Mouse (Mus musculus) left cerebral cortex, adult 2 months (tissue): ENCODE data around the gene Pip5kl1. TPM values are rescaled to one million over a fixed set of nuclear protein-coding genes. Genes with fewer than 3 reads are reported as not detected.

Source experiments
- DNase-seq, 2 experiments: peaks; one replicate each; pipeline ENCODE4 v3.0.0; 2021 to 2022; ENCODE audit warnings: low spot score in 2 of 2, mixed read lengths in 1 of 2; ENCODE audit errors: extremely low spot score in 1 of 2
- H3K27ac ChIP-seq: fragments of 200-600 bp; 2 replicates; pipeline ENCODE4 v1.8.1; 2022
- H3K4me3 ChIP-seq: fragments of 200-600 bp; 2 replicates; pipeline ENCODE4 v1.8.1; 2022
- CTCF ChIP-seq: fragments of 200-600 bp; IDR thresholded peaks from 2 replicates; pipeline ENCODE4 v1.8.1; 2022; ENCODE audit warnings: antibody characterized with exemption, mild to moderate bottlenecking, moderate library complexity
- intact Hi-C: fragments of 180-260 bp; cut with DNase I; formaldehyde crosslinking; loops from one replicate; pipeline ENCODE4 v1.15.1; 2025
- total RNA-seq, 2 experiments: library from RNA; stranded (reverse); gene quantifications; 2 replicates each; pipeline ENCODE4 v1.2.3; 2021

Pip5kl1 gene
- total RNA-seq, 2 experiments from 2014 or later: 10.1 to 14.1 TPM

DNA sequence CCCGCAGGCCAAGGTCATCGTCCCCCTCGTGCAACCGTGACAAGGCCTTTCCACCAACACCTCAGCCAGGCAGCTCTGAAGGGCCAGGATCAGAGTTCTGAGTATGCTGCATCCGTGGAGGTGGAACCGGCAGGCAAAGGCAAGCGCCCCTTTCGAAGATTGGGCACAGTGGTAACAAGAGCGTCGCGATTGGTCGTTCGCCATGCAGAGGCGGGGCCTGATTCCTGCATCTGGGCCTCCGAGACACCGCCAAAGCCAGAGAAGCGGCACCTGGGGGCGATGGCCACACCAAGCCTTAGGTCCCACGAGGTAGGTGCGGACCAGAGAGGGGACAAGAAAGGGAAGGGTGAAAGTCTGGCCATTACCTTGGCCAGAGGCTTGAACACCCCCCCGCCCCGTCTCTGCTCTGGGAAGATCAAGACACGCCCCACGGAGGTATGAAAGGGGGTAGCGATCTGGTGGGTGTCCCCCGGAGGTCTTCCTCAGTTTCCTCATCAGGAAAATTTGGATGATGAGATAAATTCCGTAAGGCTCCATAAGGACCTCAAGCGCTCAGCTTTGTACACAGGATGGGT lies 1.1 kb downstream of the Pip5kl1 start, which contains the start of gene 9430097D07Rik:
Gene 9430097D07Rik, minus strand, starts transcription at position 99 of the 575 bp plus-strand sequence.
- intact Hi-C loops: loop anchor here (5.0 kb wide), 1 partner anchor 37 kb away; no protein-coding TSS in a partner anchor
- peak within 1 kb of the TSS; percentile 80 for H3K27ac ChIP-seq
- no peak for TF ChIP-seq CTCF
- H3K4me3 ChIP-seq: peak within 1 kb of the TSS; percentile 50
- DNase-seq: peak; percentile 65 to 71

- TF ChIP-seq CTCF: no peak
- DNase-seq: no peak
- Histone ChIP-seq H3K27ac (no peak overlapping the region; the same call in 1 of the 2 replicates), H3K4me3 (no peak overlapping the region)
- intact Hi-C loops: loop anchor here (5.0 kb wide), 1 partner anchor 36 kb away; no protein-coding TSS in a partner anchor
Measured at GRCm38 (mm10) chr2:32576532-32576931, 1.9 kb downstream of the Pip5kl1 start.

GRCm38 (mm10) chr2:32578146-32579046 lies 3.8 kb downstream of the Pip5kl1 start:
- TF ChIP-seq CTCF: no peak
- no peak overlapping the region for H3K4me3 ChIP-seq
- H3K27ac ChIP-seq: no peak overlapping the region
- intact Hi-C loops: loop anchor here (5.0 kb wide), 1 partner anchor 34 kb away; no protein-coding TSS in a partner anchor
- DNase-seq: peak in 1 of 2 experiments; percentile 51

DNA sequence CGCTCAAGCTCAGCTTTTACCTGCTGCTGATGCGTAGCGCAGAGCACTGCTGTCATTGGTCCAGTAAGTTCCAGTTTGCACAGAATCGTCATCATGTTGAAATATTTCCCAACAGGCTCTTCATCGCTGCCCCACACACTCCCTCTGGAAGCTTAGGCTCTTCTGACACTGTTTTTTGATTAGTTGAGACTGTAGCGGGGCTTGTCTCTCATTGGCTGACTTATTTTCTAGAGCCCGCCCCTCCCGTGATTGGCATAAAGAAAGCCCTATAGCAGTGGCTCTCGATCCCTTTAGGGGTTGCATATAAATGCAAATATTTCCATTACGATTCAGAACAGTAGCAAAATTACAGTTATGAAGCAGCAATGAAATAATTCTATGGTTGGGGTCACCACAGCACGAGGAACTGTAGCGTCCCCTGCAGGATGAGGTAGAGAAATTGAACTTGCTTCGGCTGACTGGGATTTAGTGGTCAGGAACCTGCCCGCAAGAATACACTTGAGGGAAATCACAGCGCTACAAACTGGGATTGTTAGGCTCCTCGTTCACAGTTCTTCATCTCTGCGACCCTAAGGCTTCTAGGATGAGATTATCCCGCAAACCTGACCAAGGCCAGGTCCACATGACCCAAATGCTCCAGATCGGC lies 7.0 kb downstream of the Pip5kl1 start:
- peak; percentile 13 for TF ChIP-seq CTCF
- intact Hi-C loops: loop anchor here (5.0 kb wide), 1 partner anchor 111 kb away; no protein-coding TSS in a partner anchor
- Histone ChIP-seq H3K4me3 (peak overlapping the region; percentile 32), H3K27ac (0 out of 2 replicates have a peak overlapping the region, but pooled peaks have one; percentile 4)
- DNase-seq: peak; percentile 72 to 79

GRCm38 (mm10) chr2:32582830-32583799 lies 8.5 kb downstream of the Pip5kl1 start:
- no peak overlapping the region for H3K27ac ChIP-seq
- no peak; the same call in none of the 2 replicates for TF ChIP-seq CTCF
- intact Hi-C loops: loop anchor here (1.0 to 5.0 kb wide), 2 partner anchors 19 to 109 kb away; no protein-coding TSS in a partner anchor
- H3K4me3 ChIP-seq: 0 out of 2 replicates have a peak overlapping the region, but pooled peaks have one; percentile 9
- DNase-seq: peak; percentile 82 to 85

DNA sequence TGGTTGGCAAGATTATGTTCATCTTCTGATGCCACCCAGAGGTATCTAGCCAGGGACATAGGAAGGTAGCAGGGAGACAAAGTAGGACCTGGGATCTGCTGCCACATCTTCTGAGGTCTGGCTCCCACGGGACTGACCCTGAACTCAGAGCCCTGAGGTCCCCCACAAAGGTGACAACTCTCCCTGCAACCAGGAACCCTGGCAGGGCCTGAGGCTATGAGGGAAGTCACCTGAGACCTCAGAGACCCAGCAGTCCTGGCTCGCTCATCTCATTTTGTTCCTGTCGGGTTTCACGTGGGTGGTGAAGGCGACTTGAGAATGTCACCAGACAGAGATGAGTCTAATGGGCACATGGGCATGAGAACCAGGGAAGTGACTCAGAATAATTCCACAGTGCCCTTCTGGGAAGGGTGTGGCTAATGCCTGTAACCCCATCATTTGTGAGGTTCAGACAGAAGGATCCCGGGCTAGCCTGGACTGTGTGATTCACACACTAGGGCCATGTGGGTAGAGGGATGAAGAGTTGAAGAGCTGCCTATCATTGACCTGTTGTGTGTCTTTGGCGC lies 10.6 kb downstream of the Pip5kl1 start:
- no peak for TF ChIP-seq CTCF
- DNase-seq: no peak
- H3K27ac ChIP-seq: no peak overlapping the region
- H3K4me3 ChIP-seq: no peak overlapping the region
- intact Hi-C loops: no loop called here

- peak; percentile 23 for TF ChIP-seq CTCF
- peak; percentile 89 for DNase-seq
- Histone ChIP-seq H3K4me3 (peak within 1 kb of the TSS; percentile 62), H3K27ac (peak within 1 kb of the TSS; percentile 84)
- intact Hi-C loops: loop anchor here (1.0 kb wide), 1 partner anchor 15 kb away; no protein-coding TSS in a partner anchor
Measured at GRCm38 (mm10) chr2:32586871-32587351, 12.3 kb downstream of the Pip5kl1 start, which contains the start of gene St6galnac4. St6galnac4 (plus strand) TSS chr2:32587095.

GRCm38 (mm10) chr2:32587731-32588321 lies 13.2 kb downstream of the Pip5kl1 start:
- TF ChIP-seq CTCF: no peak
- H3K4me3 ChIP-seq: peak overlapping the region; percentile 62
- no peak for DNase-seq
- intact Hi-C loops: loop anchor here (1.0 kb wide), 1 partner anchor 14 kb away; no protein-coding TSS in a partner anchor
- peak overlapping the region; percentile 84 for H3K27ac ChIP-seq

GRCm38 (mm10) chr2:32589213-32589795 lies 14.7 kb downstream of the Pip5kl1 start:
- H3K4me3 ChIP-seq: peak overlapping the region; percentile 31
- intact Hi-C loops: no loop called here
- no peak for TF ChIP-seq CTCF
- DNase-seq: peak; percentile 54 to 67
- H3K27ac ChIP-seq: peak overlapping the region; percentile 40; the same call in 1 of the 2 replicates
